Mouse (Mus musculus): ENCODE results near the gene Emc9. TPM values are rescaled to one million over a fixed set of nuclear protein-coding genes. Genes with fewer than 3 reads are reported as not detected.

The Emc9 gene
- total and polyA plus RNA-seq, 2 experiments from 2014 or later, result 37.6 to 52.9 TPM

GRCm38 (mm10) chr14:55589271-55589670 lies 4.2 kb upstream of the Emc9 start:
- H3K9me3 ChIP-seq (replicated peaks; ENCODE audit: control insufficient read depth, low read length), result no peaks in the 10 kb centered on the region
- no peak overlapping the region for H3K9ac ChIP-seq (replicated peaks; ENCODE audit: low read depth, low read length)
- ATAC-seq (ENCODE audit: insufficient read depth, low read depth) (no peak), DNase-seq (ENCODE audit: low spot score) (no peak)
- WGBS, result 93% methylated on average over 5 of the region's 5 CpGs
- TF ChIP-seq CTCF (IDR thresholded peaks at IDR 0.05; ENCODE audit: low read depth), result no peak
- TF ChIP-seq EP300 (IDR thresholded peaks at IDR 0.05; ENCODE audit: low read depth), result no peak
- no peaks in the 10 kb centered on the region for H3K27me3 ChIP-seq (ENCODE audit: control insufficient read depth, insufficient read depth, low read length)
- H3K36me3 ChIP-seq (replicated peaks; ENCODE audit: control insufficient read depth, insufficient read depth, low read length), result peaks cover 23% of the 10 kb centered on the region
- H3K27ac ChIP-seq (ENCODE audit: low read depth), result no peak overlapping the region
- peaks cover 23% of the 10 kb centered on the region for H3K4me1 ChIP-seq (ENCODE audit: control insufficient read depth, insufficient read depth)
- no peak overlapping the region for H3K4me2 ChIP-seq (ENCODE audit: low read depth, low read length)
- H3K4me3 ChIP-seq (ENCODE audit: low read depth, low read length), result no peak overlapping the region

- 87% methylated on average over 2 of the region's 2 CpGs for WGBS
- no peak overlapping the region for H3K4me2 ChIP-seq (ENCODE audit: low read depth, low read length)
- no peak overlapping the region for H3K27ac ChIP-seq (ENCODE audit: low read depth)
- TF ChIP-seq CTCF (IDR thresholded peaks at IDR 0.05; ENCODE audit: low read depth) (no peak), EP300 (IDR thresholded peaks at IDR 0.05; ENCODE audit: low read depth) (no peak)
- no peak overlapping the region for H3K9ac ChIP-seq (replicated peaks; ENCODE audit: low read depth, low read length)
- peaks cover 23% of the 10 kb centered on the region for H3K36me3 ChIP-seq (replicated peaks; ENCODE audit: control insufficient read depth, insufficient read depth, low read length)
- no peaks in the 10 kb centered on the region for H3K27me3 ChIP-seq (ENCODE audit: control insufficient read depth, insufficient read depth, low read length)
- no peak for DNase-seq (ENCODE audit: low spot score)
- no peak for ATAC-seq (ENCODE audit: insufficient read depth, low read depth)
- no peaks in the 10 kb centered on the region for H3K9me3 ChIP-seq (replicated peaks; ENCODE audit: control insufficient read depth, low read length)
- H3K4me3 ChIP-seq (ENCODE audit: low read depth, low read length), result no peak overlapping the region
- H3K4me1 ChIP-seq (ENCODE audit: control insufficient read depth, insufficient read depth), result peaks cover 11% of the 10 kb centered on the region; the same call in 1 of the 2 replicates
Observed at GRCm38 (mm10) chr14:55586149-55586548, 1.0 kb upstream of the Emc9 start.

GRCm38 (mm10) chr14:55585566-55585960 lies 461 bp upstream of the Emc9 start:
- peak overlapping the region; percentile 77 for H3K4me3 ChIP-seq (ENCODE audit: low read depth, low read length)
- H3K4me1 ChIP-seq (ENCODE audit: control insufficient read depth, insufficient read depth), result peaks cover 11% of the 10 kb centered on the region; the same call in 1 of the 2 replicates
- WGBS, result 40% methylated on average over 6 of the region's 6 CpGs
- no peak overlapping the region for H3K9ac ChIP-seq (replicated peaks; ENCODE audit: low read depth, low read length)
- no peak for TF ChIP-seq EP300 (IDR thresholded peaks at IDR 0.05; ENCODE audit: low read depth)
- no peak for TF ChIP-seq CTCF (IDR thresholded peaks at IDR 0.05; ENCODE audit: low read depth)
- peak overlapping the region; percentile 96 for H3K4me2 ChIP-seq (ENCODE audit: low read depth, low read length)
- no peaks in the 10 kb centered on the region for H3K27me3 ChIP-seq (ENCODE audit: control insufficient read depth, insufficient read depth, low read length)
- no peak for DNase-seq (ENCODE audit: low spot score)
- H3K27ac ChIP-seq (ENCODE audit: low read depth), result peak overlapping the region; percentile 81
- no peak for ATAC-seq (ENCODE audit: insufficient read depth, low read depth)
- peaks cover 29% of the 10 kb centered on the region for H3K36me3 ChIP-seq (replicated peaks; ENCODE audit: control insufficient read depth, insufficient read depth, low read length)
- no peaks in the 10 kb centered on the region for H3K9me3 ChIP-seq (replicated peaks; ENCODE audit: control insufficient read depth, low read length)

- Histone ChIP-seq H3K4me2 (ENCODE audit: low read depth, low read length) (peak overlapping the region; percentile 96), H3K4me3 (ENCODE audit: low read depth, low read length) (peak overlapping the region; percentile 77), H3K9ac (replicated peaks; ENCODE audit: low read depth, low read length) (peak overlapping the region; percentile 67), H3K27me3 (ENCODE audit: control insufficient read depth, insufficient read depth, low read length) (no peaks in the 10 kb centered on the region), H3K27ac (ENCODE audit: low read depth) (peak overlapping the region; percentile 81; the same call in 1 of the 2 replicates), H3K9me3 (replicated peaks; ENCODE audit: control insufficient read depth, low read length) (no peaks in the 10 kb centered on the region), H3K36me3 (replicated peaks; ENCODE audit: control insufficient read depth, insufficient read depth, low read length) (peaks cover 39% of the 10 kb centered on the region), H3K4me1 (ENCODE audit: control insufficient read depth, insufficient read depth) (peaks cover 12% of the 10 kb centered on the region; the same call in 1 of the 2 replicates)
- ATAC-seq (ENCODE audit: insufficient read depth, low read depth) (no peak), DNase-seq (ENCODE audit: low spot score) (no peak)
- 48% methylated on average over 5 of the region's 5 CpGs for WGBS
- TF ChIP-seq EP300 (IDR thresholded peaks at IDR 0.05; ENCODE audit: low read depth), result no peak
- no peak for TF ChIP-seq CTCF (IDR thresholded peaks at IDR 0.05; ENCODE audit: low read depth)
Observed at GRCm38 (mm10) chr14:55584303-55584701, 800 bp downstream of the Emc9 start.

GRCm38 (mm10) chr14:55581981-55582681 lies 3.0 kb downstream of the Emc9 start:
- DNase-seq (ENCODE audit: low spot score), result no peak
- TF ChIP-seq CTCF (IDR thresholded peaks at IDR 0.05; ENCODE audit: low read depth) (no peak), EP300 (IDR thresholded peaks at IDR 0.05; ENCODE audit: low read depth) (no peak)
- H3K27ac ChIP-seq (ENCODE audit: low read depth), result no peak overlapping the region
- H3K4me2 ChIP-seq (ENCODE audit: low read depth, low read length), result no peak overlapping the region
- H3K36me3 ChIP-seq (replicated peaks; ENCODE audit: control insufficient read depth, insufficient read depth, low read length), result peaks cover 27% of the 10 kb centered on the region
- no peaks in the 10 kb centered on the region for H3K9me3 ChIP-seq (replicated peaks; ENCODE audit: control insufficient read depth, low read length)
- peaks cover 20% of the 10 kb centered on the region; the same call in 1 of the 2 replicates for H3K4me1 ChIP-seq (ENCODE audit: control insufficient read depth, insufficient read depth)
- no peak overlapping the region for H3K4me3 ChIP-seq (ENCODE audit: low read depth, low read length)
- no peak for ATAC-seq (ENCODE audit: insufficient read depth, low read depth)
- no peak overlapping the region for H3K9ac ChIP-seq (replicated peaks; ENCODE audit: low read depth, low read length)
- 76% methylated on average over 9 of the region's 9 CpGs for WGBS
- H3K27me3 ChIP-seq (ENCODE audit: control insufficient read depth, insufficient read depth, low read length), result no peaks in the 10 kb centered on the region

Measured in heart, postnatal 0 days (tissue).